Mouse (Mus musculus): Measurements from ENCODE around the gene Gm42669. TPM values are rescaled to one million over a fixed set of nuclear protein-coding genes. Genes with fewer than 3 reads are reported as not detected.
A peak's percentile ranks its signal among the peaks of the same experiment; 100 is the strongest.

Gene Gm42669
- 0.10 and 0.13 TPM in 2 replicates for polyA plus RNA-seq (2012)

DNA sequence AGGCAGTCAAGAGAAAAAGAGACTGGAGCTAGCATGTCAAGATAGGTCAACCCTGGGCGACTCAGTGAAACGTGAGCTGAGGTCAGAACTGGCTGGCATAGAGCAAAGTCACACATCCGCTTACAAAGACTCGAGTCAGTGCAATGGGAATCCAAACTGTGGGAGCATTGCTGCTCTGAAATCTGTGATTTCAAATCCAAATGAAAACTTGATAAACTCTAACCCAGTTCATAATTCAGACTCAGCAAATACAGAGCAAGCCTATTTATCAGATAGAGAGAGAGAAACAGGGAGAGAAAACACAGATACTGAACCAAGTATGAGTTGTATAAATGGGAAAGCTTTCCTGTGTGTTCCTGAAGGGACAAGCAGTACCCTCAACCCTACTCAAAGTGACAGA is at the start of gene Gm42669:
Gene Gm42669 (plus strand): TSS at position 301 of the 400 bp plus-strand sequence.
- no peak for TF ChIP-seq GATA1 (IDR thresholded peaks at IDR 0.05; ENCODE audit: low read length)

GRCm38 (mm10) chr5:107462147-107463076 is 45.0 kb upstream of the Gm42669 start:
- TF ChIP-seq GATA1 (IDR thresholded peaks at IDR 0.05; ENCODE audit: low read length), result no peak

DNA sequence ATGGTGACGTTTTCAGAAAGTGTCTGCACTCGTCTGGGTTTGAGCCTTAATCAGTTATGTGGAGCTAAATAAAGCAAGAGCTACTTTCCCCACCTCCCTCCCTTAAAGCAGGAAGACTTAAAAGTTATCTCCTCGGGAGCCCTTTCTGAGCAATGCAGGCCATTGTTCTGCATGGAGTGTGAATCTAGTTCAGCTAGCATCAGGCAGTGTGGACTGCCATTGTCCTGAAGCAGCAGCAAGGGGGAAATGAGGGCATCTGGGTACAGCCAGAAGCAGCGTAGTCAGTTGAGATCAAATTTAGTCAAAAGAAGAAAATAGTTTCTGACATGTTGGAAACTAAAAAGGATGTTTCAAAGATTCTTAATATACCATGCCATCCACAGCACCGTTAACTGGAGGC is 40.9 kb upstream of the Gm42669 start:
- TF ChIP-seq GATA1 (IDR thresholded peaks at IDR 0.05; ENCODE audit: low read length), result no peak

- no peak for TF ChIP-seq GATA1 (IDR thresholded peaks at IDR 0.05; ENCODE audit: low read length)
Observed at GRCm38 (mm10) chr5:107467098-107467497, 40.3 kb upstream of the Gm42669 start.

DNA sequence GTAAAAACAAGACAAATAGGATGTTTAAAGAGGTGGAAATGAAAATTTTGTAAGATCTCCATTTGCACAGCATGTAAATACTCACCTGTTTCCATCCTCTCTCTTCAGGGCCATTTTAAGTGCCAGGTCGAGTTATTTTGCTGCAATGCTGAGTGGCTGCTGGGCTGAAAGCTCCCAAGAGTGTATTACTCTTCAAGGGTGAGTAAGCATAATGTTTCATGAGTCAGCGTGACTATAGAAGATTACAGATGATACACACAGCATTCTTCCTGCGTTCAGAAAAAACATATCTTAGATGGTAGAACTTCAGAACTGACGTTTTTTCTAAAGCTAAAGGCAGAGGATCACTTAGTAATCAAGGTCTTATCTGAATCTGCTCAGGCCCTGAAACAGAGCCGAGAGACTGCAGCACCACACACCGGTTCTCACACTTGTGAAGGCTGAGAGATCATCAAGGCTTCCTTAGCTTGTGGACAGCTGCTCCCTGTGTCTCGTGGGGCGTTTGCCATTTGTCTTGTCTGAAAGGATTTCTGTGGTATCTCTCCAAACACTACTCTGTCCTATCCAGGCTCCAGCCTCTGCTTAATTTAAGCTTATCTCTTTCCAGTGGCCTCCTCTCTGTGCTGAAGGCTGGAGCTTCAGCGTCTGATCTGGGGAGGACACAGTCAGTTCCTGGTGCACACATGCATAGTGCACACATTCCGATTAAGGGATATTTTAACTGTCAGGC is 36.7 kb upstream of the Gm42669 start:
- TF ChIP-seq GATA1 (IDR thresholded peaks at IDR 0.05; ENCODE audit: low read length), result peak; percentile 52

DNA sequence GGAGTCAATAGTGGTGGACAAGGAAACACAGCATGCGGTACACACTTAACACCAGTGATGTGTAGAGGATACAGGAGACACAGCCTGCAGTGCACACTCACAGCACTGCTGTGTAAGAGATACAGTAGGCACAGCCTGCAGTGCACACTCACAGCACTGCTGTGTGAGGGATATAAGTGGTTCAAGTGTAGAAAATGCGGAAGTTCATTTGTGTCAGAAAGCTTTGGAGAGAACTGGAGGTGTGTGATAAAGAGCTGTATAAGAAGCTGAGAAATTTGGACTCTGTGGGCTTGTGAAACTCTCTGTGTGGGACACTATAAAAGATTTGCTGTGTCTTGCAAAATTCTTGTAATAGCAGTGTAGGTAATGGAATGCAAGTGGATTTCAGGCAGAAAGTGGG is 27.2 kb upstream of the Gm42669 start:
- TF ChIP-seq GATA1 (IDR thresholded peaks at IDR 0.05; ENCODE audit: low read length), result no peak

DNA sequence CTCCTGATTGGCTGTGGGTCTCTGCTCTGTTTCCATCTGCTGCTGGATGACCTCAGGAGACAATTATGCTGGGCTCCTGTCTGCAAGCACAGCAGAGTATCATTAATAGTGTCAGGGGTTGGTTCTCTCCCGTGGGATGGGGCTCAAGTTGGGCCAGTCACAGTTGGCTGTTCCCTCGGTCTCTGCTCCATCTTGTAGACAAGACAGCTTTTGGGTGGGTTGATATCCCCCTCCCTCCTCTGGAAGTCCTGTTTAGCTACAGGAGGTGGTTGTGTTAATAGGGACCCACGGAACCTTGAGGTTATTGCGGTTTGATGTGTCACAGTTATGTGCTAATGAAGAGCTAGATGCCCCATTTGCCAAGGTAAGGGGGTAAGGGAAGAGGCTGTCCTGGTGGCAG is 18.4 kb upstream of the Gm42669 start:
- TF ChIP-seq GATA1 (IDR thresholded peaks at IDR 0.05; ENCODE audit: low read length), result no peak

DNA sequence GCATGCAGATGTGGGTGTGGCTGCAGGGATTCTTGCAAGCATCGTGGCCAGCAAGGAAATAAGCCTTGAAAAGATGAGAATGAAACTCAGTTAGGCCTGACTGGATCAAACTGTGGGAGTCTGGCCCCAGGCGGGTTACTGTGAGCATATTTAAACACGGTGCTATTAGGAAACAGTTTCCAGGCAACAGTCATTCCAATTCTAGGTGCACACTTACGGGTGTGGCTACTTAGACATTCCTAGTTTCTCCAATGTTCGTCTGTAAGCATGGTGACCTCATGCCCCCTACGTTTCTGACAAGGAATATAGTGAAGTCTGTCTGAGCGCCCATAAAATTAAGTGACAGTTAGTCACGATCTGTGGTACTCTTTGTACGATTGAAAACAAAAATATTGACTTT is 16.4 kb upstream of the Gm42669 start:
- TF ChIP-seq GATA1 (IDR thresholded peaks at IDR 0.05; ENCODE audit: low read length), result no peak

GRCm38 (mm10) chr5:107492471-107492870 is 14.9 kb upstream of the Gm42669 start:
- no peak for TF ChIP-seq GATA1 (IDR thresholded peaks at IDR 0.05; ENCODE audit: low read length)

DNA sequence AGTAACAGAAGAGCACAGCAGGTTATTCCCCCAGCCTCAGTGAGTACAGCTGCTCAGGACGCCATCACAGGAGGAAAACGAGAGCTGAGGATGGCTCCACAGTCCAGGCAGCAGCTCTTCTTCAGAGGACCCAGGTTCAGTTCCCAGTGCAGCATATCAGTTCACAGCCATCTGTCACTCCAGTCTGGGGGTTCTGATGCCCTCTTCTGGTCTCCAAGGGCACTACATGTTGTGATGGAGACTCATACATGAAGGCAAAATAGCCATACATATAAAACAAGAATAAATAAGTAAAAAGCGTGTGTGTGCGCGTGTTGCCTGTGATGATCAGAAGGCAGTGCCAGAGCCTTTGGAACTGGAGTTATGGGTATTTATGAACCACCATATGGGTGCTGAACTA is 12.7 kb upstream of the Gm42669 start:
- no peak for TF ChIP-seq GATA1 (IDR thresholded peaks at IDR 0.05; ENCODE audit: low read length)

DNA sequence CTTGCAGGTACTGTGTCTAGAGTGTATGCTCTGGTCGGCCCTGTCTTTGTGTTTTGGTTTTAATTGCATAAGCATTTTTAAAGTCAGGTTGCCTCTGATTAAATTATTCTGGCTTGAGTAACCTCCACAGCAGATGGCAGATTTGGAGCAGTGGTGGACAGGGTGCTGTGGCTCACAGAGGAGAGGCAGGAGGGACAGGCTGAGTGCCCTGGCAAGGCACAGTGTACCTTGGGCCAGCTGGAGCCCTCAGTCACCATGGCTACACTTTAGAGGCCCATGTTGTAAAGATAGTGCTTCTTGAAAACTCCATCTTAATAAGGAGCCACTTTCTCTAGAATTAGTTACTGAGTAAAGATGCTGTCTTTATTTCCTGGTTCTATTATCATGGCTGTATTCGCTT is 11.4 kb upstream of the Gm42669 start:
- no peak for TF ChIP-seq GATA1 (IDR thresholded peaks at IDR 0.05; ENCODE audit: low read length)

GRCm38 (mm10) chr5:107497519-107498501 is 9.6 kb upstream of the Gm42669 start:
- TF ChIP-seq GATA1 (IDR thresholded peaks at IDR 0.05; ENCODE audit: low read length), result no peak

DNA sequence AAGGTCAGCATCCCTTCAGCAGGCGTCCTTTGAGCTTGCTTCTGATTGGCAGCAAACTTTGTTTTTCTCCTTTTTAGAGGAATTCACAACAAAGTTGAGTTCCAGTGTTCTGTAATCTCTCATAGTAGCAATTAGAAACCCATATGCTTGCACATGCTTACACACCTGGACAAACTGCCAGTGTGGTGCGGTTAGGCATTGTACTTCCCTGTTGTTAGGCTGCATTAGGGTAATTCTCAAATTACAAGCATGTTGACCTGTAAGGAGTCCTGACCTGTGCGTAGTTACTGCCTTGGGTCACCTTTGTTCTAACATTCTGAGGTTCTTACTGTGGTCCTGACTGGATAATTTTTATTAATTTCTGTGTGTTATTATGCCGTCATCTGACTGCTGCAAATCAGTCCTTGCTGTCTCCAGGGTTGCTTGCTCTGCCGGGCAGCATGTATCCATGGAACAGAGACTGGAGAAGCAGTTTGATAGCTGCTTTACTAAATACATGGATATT is 8.6 kb upstream of the Gm42669 start:
- no peak for TF ChIP-seq GATA1 (IDR thresholded peaks at IDR 0.05; ENCODE audit: low read length)

- no peak for TF ChIP-seq GATA1 (IDR thresholded peaks at IDR 0.05; ENCODE audit: low read length)
Observed at GRCm38 (mm10) chr5:107499891-107500535, 7.4 kb upstream of the Gm42669 start.

- no peak for TF ChIP-seq GATA1 (IDR thresholded peaks at IDR 0.05; ENCODE audit: low read length)
Observed at GRCm38 (mm10) chr5:107500741-107501140, 6.7 kb upstream of the Gm42669 start.
